Mouse (Mus musculus) thymus, postnatal 4 days (tissue): ENCODE results near the gene Nol3.
A peak's percentile ranks its signal among the peaks of the same experiment; 100 is the strongest.

Experiments used
- DNase-seq: peaks from one replicate; pipeline ENCODE4 v3.0.0; 2021

Gene Nol3

GRCm38 (mm10) chr8:105264024-105264982 is 11.6 kb upstream of the Nol3 start, which contains the start of the genes Tradd and Fbxl8:
Gene Tradd, minus strand, starts transcription at chr8:105264609.
Gene Fbxl8, plus strand, starts transcription at chr8:105264648.
- DNase-seq = peak; percentile 82

- DNase-seq = peak; percentile 52
Measured at GRCm38 (mm10) chr8:105265128-105265527, 10.8 kb upstream of the Nol3 start.

GRCm38 (mm10) chr8:105266775-105267174 is 9.2 kb upstream of the Nol3 start:
- DNase-seq = peak; percentile 43

DNA sequence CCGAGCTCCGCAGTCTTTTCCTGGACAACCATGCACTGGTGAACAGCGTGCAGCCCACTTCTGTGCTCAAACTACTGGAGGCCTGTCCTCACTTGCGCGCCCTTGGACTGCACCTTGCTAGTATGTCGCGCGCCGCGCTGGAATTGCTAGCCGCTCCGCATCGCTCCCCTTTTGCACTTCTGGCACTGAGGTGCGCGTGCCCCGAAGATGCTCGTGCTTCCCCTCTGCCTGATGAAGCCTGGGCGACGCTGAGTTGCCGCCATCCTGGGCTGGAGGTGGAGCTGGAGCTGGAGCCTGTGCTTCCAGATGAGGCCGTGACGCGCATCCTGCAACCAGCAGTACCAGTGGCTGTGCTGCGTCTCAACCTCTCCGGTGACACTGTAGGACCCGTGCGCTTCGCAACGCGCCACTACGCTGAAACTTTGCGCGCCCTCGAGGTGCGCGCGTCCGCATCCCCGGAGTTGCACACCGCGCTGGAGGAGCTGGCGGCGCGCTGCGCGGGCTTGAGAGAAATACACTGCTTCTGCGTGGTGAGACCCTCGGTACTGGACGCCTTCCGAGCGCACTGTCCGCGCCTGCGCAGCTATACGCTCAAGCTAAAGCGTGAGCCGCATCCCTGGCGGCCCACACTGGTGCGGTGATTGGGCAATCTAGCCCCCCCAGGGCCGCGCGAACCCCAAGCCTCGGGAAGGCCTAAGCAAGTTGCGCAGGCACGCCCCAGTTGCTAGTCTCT is 7.4 kb upstream of the Nol3 start:
- peak; percentile 30 for DNase-seq

- no peak for DNase-seq
Measured at GRCm38 (mm10) chr8:105269075-105269458, 6.9 kb upstream of the Nol3 start.

GRCm38 (mm10) chr8:105269461-105269947 is 6.4 kb upstream of the Nol3 start, which contains the start of gene Hsf4:
Gene Hsf4, plus strand, starts transcription at chr8:105269801.
- peak; percentile 36 for DNase-seq

DNA sequence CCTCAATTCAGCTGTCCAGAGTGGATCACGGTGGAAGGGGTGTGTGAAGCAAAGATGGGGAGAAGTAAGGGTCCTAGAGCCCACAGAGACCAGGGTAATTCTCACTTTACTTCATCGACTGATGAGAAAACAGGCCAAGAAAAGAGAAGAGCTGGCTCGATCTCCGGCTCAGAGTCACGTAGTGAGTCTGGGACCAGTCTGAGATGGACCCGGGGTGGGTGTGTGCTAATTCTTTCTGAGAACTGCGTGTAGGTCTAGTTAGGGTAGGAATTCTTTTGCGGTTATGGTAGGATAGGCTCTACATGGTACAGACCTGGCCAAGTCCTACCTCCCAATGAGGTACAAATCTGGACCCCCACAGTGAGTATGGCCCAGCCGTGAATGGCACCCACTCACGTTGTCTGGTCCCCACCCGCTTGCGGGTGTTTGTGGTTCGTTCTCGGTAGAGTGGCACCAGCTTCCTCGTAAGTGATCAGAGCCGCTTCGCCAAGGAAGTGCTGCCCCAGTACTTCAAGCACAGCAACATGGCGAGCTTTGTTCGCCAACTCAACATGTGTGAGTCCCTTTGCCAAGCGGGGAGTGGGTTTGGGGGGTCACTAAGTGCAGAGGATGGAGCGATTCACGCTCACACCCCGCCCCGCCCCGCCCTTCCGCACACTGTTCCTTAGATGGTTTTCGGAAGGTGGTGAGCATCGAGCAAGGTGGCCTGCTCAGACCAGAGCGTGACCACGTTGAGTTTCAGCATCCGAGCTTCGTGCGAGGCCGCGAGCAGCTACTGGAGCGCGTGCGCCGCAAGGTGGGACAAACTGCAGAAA is 5.6 kb upstream of the Nol3 start:
- peak; percentile 26 for DNase-seq

DNA sequence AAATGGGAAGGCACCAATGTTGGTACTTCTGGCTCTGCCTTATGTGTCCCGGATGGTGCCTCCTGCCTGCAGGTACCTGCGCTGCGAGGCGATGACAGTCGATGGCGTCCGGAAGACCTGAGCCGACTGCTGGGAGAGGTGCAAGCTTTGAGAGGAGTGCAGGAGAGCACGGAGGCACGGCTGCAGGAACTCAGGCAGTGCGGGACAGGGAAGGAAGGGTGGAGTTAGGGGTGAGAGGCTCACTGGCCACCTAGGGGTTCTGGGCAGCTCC is 5.1 kb upstream of the Nol3 start:
- peak; percentile 38 for DNase-seq

- DNase-seq = no peak
Measured at GRCm38 (mm10) chr8:105275387-105275786, 553 bp upstream of the Nol3 start.

DNA sequence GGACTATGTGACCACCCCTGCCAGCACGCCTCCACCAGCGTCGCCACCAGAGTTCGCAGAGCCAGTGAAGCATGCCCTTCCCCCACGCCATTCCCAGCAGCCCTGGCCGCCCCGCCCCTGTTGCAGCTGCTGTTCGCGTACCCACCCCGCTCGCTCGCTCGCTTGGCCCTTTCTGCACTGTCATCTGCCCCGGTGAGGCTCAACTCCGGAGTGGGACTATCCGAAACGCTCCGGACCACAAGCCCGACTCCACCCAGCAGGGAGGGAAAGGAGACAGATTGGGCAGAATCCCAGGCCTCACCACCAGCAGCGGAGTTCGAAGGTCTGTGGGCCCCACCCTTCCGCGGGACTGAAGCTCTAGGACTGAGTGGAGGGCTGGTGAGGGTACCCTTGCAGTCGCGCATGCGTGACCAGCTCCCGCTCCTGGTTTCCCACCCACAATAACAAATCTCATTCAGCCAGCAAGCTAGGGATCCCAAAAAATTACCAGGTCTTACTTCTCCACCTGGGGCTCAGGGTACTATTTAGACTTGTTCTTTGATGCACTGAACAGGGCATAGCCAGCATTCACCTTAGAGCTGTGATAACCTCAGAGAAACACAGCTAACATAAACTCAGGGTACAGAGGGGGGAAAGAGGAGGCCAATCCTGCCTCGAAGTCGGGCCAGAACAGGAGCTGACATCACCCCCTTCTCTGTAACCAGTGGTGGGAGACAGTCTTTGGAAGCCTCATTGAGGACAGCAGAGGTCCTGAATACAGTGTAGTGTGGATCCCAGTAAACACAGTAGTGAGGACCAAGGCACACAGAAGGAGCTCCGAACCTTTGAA is 566 bp downstream of the Nol3 start:
- DNase-seq = peak; percentile 73

GRCm38 (mm10) chr8:105278911-105279334 is 3.0 kb downstream of the Nol3 start:
- peak; percentile 55 for DNase-seq

DNA sequence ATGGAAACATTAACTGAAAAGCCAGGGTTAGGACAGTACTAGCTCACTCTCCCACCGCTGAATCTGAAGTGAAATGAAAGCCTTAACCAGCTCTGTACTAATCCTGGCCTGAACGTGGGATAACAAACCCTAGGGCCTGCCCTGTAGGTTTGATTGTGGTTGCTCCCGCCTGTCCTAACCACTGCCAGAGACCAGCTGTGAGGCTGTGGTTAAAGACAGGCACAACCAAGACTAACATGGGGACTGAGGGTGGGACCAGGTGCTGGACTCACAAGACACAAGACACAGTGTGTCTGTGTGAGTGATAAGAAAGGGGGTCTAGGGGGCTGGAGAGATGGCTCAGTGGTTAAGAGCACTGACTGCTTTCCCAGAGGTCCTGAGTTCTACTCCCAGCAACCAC is 4.6 kb downstream of the Nol3 start:
- no peak for DNase-seq

GRCm38 (mm10) chr8:105281821-105282220 is 5.9 kb downstream of the Nol3 start:
- DNase-seq = no peak

GRCm38 (mm10) chr8:105282239-105282638 is 6.3 kb downstream of the Nol3 start:
- no peak for DNase-seq

DNA sequence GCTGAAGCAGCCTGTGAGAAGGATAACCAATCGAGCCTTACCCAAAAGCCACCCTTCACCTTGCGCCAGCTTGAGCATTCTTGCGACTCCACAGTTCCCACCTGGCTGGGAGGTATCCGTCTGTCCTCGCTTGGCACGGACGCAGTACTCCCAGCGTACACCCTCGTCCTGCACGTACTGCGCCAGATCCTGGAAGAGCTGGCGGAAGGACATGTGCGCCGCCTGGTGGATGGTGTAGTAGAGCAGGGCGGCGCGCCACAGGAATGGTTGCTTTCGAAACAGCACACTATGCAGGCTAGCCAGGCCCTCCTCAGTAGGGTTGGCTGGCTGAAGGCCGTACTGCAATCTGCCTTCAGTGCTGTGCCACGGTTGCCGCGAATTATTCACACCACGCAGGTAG is 7.1 kb downstream of the Nol3 start:
- DNase-seq = peak; percentile 83

DNA sequence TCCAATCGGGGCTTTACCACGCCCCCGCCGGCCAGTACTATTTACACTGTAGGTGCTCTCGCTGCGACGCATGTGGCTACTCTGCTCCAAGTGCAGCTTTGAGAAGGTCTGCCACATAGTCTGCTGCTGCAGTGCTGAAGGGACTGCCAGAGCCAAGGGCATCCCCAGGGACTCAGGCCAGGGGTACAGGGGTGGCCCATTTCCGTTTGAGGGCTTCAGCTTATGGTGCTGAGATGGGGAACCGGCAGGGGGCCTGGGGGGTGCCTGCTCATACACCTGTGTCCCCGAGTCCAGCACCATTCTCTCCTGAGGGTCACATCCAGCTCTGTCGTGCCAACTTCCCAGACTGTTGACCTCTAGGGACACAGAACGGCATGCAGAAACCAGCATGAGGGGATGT is 9.6 kb downstream of the Nol3 start:
- DNase-seq = no peak

DNA sequence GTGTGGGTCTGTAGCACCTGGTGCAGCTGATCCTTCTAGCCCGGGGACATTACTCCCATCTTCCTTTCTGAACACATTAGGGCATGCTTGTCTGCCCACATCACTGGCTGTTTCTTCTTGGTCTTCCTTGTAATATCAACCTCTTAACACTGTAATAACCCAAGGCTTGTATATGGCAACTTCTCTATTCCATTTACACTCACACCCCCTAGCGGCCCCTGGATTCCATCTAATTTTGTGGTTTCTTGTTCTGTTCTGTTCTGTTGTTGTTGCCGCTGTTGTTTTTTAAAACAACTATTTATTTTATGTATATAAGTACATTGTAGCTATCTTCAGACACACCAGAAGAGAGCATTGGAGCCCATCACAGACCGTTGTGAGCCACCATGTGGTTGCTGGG is 11.0 kb downstream of the Nol3 start:
- DNase-seq = no peak

GRCm38 (mm10) chr8:105288231-105288630 is 12.3 kb downstream of the Nol3 start:
- no peak for DNase-seq

DNA sequence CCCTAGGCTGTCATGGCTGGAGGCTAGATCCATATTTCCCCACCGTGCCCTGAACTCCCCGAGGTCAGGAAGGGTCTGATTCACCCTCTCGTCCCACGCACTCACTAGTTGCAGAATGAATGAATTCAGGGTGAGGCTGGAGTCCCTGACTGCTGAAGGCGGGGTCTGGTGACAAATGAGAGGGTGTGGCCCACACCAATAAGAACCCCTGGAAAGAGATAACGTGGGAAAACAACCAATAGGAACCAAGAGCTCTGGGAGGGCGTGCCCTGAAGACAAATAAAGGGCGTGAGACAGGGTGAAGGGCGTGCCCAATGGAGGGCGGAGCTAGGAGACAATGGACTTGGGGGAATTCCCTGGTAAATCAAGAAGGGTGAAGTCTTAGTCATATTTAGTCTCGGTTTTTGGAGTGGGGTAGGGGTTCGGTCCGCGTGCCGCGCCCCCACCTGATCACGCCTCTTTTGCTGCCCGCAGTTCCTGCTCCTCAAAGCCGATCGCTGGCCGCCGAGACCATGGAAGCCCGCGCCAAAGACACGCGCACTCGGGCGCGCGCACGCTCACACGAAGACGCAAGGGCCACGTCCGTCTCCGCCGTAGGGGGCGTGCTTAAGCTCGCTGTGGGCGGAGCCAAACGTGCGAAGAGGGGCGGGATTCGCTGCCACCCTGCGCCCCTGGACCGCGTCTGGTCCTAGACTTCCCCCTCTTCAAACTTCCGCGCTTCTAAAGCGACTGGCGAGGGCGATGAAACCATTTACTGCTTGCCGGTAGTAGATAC is 13.2 kb downstream of the Nol3 start:
- peak; percentile 99 for DNase-seq

DNA sequence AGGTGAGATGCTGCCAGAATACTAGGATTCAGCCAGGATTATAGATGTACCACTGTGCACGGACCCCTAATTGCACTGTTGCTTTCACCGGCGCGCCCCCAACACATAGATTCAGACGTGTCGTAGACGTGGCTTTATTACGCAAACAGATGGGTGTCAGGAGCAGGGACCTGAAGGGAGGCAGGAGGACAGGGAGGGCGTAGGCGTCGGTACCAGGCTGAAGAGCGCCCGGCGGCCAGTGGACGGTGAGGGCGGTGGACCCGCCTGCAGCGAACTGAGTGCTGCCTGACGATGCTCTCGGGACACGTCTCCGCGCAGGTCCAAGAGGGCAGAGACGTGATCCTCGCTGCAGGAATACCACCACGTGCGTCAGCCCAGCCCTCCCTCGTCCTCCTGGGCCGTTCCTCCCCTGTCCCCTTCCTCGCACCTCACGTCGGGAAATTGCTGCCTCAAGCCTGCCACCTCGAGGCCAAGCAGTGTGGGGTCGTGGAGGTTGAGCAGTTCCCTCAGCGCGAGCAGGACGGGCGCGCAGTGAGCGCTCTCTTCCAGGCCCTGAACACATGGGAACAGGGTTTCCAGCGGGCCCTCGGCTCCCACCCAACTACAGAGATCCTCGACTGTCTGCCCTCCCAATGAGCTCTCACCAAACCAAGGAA is 14.0 kb downstream of the Nol3 start, which contains the start of gene 4931428F04Rik:
TSS of gene 4931428F04Rik (minus strand) at position 60 of the 656 bp plus-strand sequence.
- DNase-seq = peak; percentile 77
